Mouse (Mus musculus) embryonic stem cell, embryonic (primary cell): Measurements from ENCODE around the gene 4932415D10Rik.

Experiments used
- CTCF ChIA-PET, 4 experiments: fragments of 300-600 bp in 2 of 4; fragments of 350-600 bp in 2 of 4; sonication (Branson Sonifier 250); formaldehyde crosslinking; loops; one replicate each; lab custom pipeline; 2022; ENCODE audit warnings: inconsistent platforms in 2 of 4; lab: Charles Lee
- POLR2A ChIA-PET, 4 experiments: fragments of 300-600 bp in 2 of 4; fragments of 350-600 bp in 2 of 4; sonication (Branson Sonifier 250); formaldehyde crosslinking; loops; one replicate each; lab custom pipeline; 2022; ENCODE audit warnings: antibody characterized with exemption in 4 of 4, inconsistent platforms in 1 of 4; lab: Charles Lee

4932415D10Rik gene

DNA sequence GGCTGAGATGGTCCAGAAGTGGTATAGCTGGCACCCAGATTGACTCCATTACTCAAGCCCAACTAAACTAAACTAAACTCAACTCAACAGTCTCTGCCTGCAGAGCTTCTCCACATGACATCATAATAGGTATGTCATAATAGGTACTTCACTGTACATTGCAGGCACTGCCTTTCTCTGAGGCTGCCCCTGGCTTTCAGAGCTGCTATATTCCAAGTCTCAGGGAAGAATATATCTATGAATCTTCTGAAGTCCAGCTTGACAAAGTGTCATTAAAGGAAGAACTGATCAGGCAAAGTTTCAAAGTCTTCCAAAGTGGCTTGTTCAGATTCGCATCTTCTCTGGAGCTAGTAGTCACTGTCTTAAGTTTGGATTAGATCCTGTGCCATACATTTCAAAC is at the start of gene 4932415D10Rik:
TSS of gene 4932415D10Rik (minus strand) at position 101 of the 400 bp plus-strand sequence.
- CTCF ChIA-PET: no interaction called here
- POLR2A ChIA-PET: no interaction called here

DNA sequence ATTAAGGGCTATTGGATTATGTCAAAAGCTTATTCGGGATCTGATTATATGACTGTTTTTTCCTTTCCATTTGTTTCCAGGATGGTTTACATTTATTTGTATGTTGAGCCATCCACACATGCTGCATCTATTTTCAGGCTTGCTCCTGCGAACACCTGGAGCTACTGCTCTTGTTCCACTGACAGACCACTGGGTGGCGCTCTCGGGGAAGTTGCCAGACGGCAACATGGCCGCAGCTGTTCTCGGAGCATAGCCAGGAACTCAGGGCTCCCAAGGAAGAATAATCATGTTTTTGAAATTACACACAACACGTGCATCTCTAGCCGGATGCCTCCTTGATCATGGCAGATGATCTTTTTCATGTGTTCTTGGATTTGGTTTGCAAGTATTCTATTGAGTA is 45.5 kb upstream of the 4932415D10Rik start:
- CTCF ChIA-PET: interaction anchor here (0.6 to 2.1 kb wide), 13 partner anchors 8 to 305 kb away, joined by 3 to 22 read pairs (median 3); partner anchors contain the start of genes Gm4924 (in 2 of the 4) and 1190007I07Rik (in 1 of the 4)
- POLR2A ChIA-PET: interaction anchor here in 3 of 4 experiments (0.6 to 2.0 kb wide), 11 partner anchors 8 to 1000 kb away, joined by 3 to 8 read pairs (median 4); partner anchors contain the start of genes Gm4924 (in 2 of the 3), 1190007I07Rik (in 1 of the 3) and Tdg (in 1 of the 3)

DNA sequence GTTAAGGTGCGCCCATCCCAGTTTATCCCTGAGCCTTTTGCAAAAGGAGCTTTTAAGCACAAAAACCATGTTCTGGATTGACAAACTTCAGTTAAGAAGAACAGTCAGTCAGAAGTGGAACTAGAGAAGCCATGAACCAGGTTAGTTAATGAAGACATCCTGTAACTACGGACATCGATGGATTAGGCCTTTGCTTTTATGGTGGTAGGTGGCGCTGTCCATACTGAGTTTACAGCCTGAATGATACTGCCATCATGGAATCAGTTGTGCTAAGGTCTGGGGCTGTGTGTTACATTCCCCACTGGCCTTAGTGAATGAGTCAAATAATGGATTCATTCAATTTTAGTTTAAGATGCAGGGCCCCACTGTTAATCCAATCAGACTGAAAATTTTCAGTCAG is 39.0 kb upstream of the 4932415D10Rik start:
- ChIA-PET CTCF (interaction anchor here in 1 of 4 experiments (1.1 kb wide), 1 partner anchor 15 kb away, joined by 7 read pairs; no protein-coding TSS in a partner anchor), POLR2A (interaction anchor here in 3 of 4 experiments (0.8 to 3.8 kb wide), 7 partner anchors 14 to 504 kb away, joined by 3 to 15 read pairs (median 10); partner anchors contain the start of genes 1190007I07Rik (in 1 of the 3) and Zfp873 (in 1 of the 3))

DNA sequence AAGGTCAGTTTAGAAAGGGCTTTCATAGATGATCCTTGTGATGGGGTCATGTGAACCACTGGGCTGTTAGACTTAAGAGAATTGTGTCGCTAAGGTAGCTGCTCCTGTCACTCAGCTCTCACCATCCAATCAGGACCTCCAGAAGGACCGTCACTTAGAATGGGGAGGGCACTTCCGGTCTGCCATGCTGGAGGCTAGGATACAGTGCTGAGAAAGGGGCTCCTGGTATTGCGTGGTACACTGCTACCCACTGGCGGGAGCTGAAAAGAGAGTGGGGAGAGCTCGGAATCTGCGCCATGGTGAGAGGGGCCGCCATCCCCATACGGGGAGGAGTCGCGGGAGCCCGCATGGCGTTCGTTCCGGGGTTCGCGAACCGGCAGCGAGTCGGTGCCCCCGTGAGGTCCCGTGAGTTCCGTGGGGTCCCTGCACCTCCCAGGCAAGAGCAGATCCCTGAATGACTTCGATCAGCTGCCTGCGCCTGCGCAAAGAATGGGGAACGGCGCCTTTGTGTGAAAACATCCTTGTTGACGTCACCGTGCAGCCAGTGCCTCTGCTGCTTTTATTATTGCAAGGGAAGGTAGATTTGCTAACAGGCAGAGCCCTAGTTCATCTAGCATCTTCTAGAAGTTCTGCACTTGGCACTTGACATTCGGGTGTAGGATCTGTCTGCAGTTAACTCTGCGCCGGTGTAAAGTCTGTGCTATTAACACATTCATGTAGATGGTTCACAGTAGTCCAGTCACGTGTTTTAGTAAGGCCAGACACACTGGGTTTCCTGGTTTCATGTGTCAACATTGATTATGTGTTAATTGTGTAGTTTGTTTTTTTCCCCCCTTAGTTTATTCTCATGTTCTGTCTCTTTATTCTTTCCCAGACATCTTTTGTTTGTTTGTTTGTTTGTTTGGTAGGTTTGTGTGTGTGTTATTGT is 38.0 kb upstream of the 4932415D10Rik start, which contains the start of gene Gm4924:
TSS of gene Gm4924 (plus strand) at position 173 of the 928 bp plus-strand sequence.
- CTCF ChIA-PET: interaction anchor here in 2 of 4 experiments (0.9 to 2.6 kb wide), 4 partner anchors 8 to 34 kb away, joined by 5 to 8 read pairs (median 6); no protein-coding TSS in a partner anchor
- POLR2A ChIA-PET: interaction anchor here in 3 of 4 experiments (0.5 to 3.8 kb wide), 52 partner anchors 8 to 846 kb away, joined by 3 to 20 read pairs (median 3); partner anchors contain the start of genes 1190007I07Rik (in 2 of the 3), Tdg (in 2 of the 3), Zfp873 (in 1 of the 3) and Zfp938 (in 1 of the 3)

DNA sequence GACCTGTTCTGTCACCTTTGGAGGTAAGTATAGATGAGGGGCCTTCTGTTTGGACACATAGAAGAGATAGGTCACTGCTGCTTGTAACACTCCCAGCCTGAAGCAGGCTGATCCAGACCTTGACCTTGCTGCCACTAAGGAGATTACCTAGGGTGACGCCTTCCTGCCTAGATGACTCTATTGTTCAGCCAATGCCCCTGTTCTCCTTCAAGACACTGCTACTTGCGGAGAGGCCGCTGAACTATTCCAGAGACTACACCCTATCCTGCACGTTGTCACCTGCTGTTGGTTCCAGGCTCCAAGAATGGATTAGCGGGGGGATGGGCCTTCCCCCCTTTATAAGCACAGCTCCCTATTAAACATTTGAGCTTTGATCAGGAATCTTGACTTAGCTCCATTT is 13.4 kb upstream of the 4932415D10Rik start:
- ChIA-PET CTCF (interaction anchor here in 1 of 4 experiments (1.0 kb wide), 1 partner anchor 32 kb away, joined by 4 read pairs; no protein-coding TSS in a partner anchor), POLR2A (interaction anchor here in 2 of 4 experiments (0.6 to 1.9 kb wide), 5 partner anchors 10 to 531 kb away, joined by 3 to 5 read pairs (median 3); partner anchors contain the start of gene Gm4924 (in 1 of the 2))

DNA sequence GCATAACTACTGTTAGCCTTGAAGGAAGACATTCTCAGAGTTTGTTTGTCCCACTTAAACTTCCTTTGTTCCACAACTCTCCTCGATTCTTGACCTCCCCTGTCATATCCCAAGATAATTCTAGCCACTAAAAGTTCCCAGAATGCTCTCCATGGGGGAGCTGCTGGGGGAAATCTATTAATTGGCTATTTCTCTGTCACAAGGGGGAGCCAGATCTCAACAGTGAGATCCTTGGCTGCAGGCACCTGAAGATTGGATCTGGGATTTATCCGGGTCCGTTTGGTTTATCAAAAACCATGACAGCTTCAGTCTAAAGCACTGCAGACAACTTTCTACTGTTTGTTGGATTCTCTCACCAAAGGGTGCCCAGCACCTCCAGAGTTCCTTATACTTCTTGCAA is 3.8 kb upstream of the 4932415D10Rik start:
- ChIA-PET POLR2A (interaction anchor here in 2 of 4 experiments (1.0 to 1.6 kb wide), 3 partner anchors 11 to 34 kb away, joined by 3 to 6 read pairs (median 5); partner anchors contain the start of gene Gm4924 (in 1 of the 2)), CTCF (interaction anchor here in 3 of 4 experiments (0.6 to 1.6 kb wide), 6 partner anchors 24 to 581 kb away, joined by 3 to 5 read pairs (median 3); partner anchors contain the start of gene Gm4924 (in 1 of the 3))

DNA sequence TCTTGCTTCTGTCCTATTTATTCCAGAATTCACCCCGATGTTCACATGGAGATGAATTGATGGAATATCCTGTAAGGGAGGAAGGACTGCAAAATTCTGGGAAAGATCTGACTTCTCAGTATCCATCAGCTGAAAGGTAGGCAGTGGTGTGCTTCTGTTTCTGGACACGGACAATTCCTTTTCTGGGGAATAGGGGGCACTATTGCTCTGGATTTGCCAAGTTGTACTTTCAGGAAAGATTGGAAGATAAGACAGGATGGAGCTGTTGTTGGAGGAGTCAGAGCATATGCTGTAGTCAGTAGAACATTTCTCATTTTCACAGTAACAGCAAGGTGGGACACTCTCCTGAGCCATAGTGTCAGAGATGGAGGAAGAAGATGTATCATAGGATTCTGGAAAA is 19.9 kb downstream of the 4932415D10Rik start:
- POLR2A ChIA-PET: no interaction called here

DNA sequence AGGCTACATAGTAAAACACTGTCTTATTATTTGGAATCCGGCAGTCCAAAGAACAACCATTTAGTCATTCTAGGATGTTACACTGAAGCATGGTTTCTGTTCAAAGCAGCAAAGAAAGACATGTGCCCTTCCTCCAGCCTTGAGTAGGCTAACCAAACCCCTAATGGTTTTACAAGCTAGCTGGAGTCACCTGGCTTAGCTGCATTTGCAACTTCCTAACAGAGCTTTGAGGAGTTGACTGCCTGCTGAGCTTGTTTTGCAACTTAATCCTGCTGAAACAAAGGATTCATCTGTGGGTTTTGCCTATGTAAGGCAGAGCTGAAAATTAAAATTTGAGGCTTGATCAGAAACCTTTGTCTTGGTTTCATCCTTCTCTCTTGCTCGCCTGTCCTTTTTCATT is 59.1 kb downstream of the 4932415D10Rik start:
- POLR2A ChIA-PET: interaction anchor here in 2 of 4 experiments (1.2 to 1.6 kb wide), 3 partner anchors 11 to 53 kb away, joined by 3 to 5 read pairs (median 4); partner anchors contain the start of gene Zfp938 (in 1 of the 2)
- CTCF ChIA-PET: no interaction called here

More for the DNA sequence above, 19.9 kb downstream of the 4932415D10Rik start:
- CTCF ChIA-PET: interaction anchor here (0.6 to 1.3 kb wide), 8 partner anchors 23 to 1254 kb away, joined by 3 to 4 read pairs (median 3); no protein-coding TSS in a partner anchor

DNA sequence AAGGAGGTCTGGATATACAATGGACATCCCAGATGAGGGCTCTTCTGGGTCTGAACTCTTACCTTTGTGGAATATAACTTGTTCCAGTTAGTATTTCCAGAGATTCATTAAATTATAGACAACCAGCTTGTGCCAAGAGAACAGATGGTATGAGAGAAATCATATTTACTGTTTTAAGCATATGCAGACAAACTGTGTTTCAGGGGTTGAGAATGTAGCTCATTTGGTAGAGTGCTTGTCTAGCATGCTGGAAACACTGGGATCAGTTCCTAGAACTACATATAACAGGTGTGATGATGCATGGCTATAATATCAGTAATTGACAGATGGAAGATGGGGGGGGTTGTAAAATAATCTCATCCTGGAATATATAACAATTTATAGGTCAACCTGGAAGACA is 71.4 kb downstream of the 4932415D10Rik start:
- ChIA-PET CTCF (no interaction called here), POLR2A (interaction anchor here in 1 of 4 experiments (0.7 kb wide), 1 partner anchor 25 kb away, joined by 3 read pairs; no protein-coding TSS in a partner anchor)

DNA sequence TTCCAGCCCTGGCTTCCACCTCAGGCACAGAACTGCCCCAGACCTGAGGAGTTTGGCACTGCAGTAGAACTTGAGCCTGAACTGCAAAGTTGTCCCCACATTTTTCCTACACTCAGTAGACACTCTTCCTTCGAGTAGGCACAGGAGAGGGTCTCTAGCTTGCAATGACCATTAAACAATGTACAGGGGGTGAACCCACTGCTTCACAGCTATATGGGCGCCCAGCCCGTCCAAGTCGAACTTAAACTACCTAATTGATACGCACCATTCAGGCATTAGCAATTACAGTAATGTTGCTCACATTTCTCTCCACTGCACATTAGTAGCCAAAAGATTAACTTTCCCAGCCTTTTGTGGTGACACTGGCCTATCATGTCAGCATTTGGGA is 75.0 kb downstream of the 4932415D10Rik start:
- ChIA-PET POLR2A (interaction anchor here in 3 of 4 experiments (0.6 to 2.2 kb wide), 23 partner anchors 10 to 1290 kb away, joined by 3 to 11 read pairs (median 4); partner anchors contain the start of genes AU041133 (in 2 of the 3), Gm4924 (in 2 of the 3), Nfyb (in 2 of the 3) and Zfp873 (in 2 of the 3)), CTCF (interaction anchor here in 2 of 4 experiments (0.5 to 0.9 kb wide), 3 partner anchors 63 to 1069 kb away, joined by 3 to 4 read pairs (median 3); no protein-coding TSS in a partner anchor)

DNA sequence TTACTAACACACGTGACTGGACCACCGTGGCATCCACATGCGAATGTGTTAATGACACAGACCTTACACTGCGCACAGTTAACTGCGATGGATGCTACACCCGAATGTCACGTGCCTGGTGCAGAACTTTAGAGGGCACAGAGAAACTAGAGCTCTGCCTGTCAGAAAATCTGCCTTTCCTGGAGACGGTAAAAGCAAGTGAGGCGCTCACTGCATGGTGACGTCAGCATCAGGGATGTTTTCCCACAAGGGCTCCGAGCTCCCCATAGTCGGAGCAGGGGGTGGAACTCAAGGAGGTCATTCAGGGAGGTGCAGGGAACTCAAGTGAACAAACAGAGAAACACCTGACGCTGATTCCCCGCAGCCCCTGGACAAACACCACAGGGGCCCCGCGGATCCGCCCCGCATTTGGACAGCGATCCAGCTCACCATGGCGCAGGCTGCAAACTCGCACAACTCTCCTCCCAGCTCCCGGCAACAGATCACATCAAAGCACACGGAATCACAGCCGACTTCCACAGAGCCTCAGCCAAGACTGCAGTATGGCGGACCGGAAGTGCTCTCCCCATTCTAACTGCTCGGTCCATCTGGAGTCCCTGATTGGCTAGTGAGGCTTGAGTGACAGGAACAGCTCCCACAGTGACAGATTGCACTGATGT is 75.5 kb downstream of the 4932415D10Rik start, which contains the start of gene Zfp938:
TSS of gene Zfp938 (minus strand) at position 539 of the 659 bp plus-strand sequence.
- POLR2A ChIA-PET: interaction anchor here (0.6 to 2.2 kb wide), 31 partner anchors 9 to 1290 kb away, joined by 3 to 11 read pairs (median 3); partner anchors contain the start of genes 1190007I07Rik (in 2 of the 4), AU041133 (in 2 of the 4), Gm4924 (in 2 of the 4) and Nfyb (in 2 of the 4)
- CTCF ChIA-PET: interaction anchor here in 2 of 4 experiments (0.5 to 0.9 kb wide), 3 partner anchors 63 to 1069 kb away, joined by 3 to 4 read pairs (median 3); no protein-coding TSS in a partner anchor
